Mouse (Mus musculus) spleen, postnatal 10 days (tissue): ENCODE results near the gene Cfap61.

Experiments used
- DNase-seq, 2 experiments: peaks; one replicate each; pipeline ENCODE4 v3.0.0; 2021 to 2022; ENCODE audit warnings: low spot score in 2 of 2

Gene Cfap61

DNA sequence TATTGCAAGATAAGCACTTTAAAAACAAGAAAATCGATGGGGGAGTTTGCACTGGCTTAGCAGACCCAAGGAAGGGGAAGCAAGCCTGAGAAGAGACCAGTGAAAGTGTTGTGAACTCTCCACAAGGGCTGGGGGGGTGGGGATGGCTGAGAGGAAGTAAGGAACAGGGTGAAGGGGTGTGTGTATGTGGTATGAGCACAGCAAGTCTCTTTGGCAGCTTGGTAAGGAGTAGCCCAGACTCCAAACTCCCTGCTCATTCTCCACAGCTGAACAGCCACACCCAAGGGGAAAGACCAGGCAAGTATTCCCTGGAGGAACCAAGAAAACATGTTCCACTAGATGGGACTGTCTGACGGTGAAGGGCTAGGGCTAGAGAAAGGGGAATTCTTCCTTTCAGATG, 76.2 kb downstream of the Cfap61 start:
- no peak for DNase-seq

DNA sequence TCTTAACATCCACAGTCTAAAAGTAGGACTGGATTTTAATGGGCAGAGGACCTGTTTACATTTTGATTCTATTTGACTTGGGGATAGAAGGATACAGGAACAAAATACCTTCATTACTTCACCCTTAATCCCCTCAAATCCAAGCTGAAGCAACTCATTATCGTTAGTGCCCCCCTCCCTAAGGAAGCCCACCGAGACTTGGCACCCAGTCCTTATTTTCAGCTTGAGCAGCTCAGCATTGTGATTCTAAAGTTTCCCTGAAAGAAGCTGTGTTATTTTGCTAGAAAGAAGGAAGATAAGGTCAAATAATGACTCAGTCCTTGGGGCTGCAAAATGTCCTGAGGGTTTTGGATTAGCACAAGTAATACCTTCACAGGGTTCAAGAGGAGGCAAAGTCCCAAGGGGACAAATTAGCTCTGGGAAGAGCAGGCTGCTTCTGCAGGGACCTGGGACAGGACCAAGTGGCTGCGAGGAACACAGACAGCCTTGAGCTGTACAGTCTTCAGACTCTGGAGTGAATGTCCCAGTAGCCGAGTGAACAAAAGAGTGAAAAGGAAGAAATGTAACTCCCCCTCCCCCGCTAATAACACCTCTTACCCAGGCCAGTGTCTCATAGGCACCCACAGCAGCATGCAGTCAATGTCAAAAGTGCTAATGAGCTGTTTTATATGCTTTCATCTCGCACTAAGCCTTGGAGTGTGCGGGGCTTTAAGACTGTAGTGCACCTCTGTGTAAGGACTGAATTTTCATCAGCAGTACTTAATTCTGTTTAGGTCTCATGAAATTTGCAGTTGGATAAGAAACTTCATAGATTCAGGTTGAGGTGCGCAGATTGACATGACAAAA, 81.0 kb downstream of the Cfap61 start:
- no peak for DNase-seq

DNA sequence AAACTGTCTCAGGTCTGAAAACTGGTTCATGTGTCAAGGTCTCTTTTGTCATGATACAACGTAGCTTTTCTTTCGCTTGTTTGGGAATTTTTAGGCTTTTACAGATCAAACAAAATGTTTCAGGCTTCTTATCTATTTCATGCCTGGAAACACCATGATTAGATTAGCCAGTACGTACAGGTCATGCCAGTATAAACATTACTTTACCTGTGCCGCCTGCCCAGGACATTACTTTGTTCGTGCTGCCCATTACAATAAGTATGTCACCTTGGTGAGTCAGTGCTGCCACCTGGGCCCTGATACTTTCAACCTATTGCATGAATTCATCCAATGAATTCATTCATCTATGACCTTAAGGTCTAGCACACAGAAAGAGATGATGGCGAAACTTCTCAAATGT, 88.3 kb downstream of the Cfap61 start:
- DNase-seq = no peak

DNA sequence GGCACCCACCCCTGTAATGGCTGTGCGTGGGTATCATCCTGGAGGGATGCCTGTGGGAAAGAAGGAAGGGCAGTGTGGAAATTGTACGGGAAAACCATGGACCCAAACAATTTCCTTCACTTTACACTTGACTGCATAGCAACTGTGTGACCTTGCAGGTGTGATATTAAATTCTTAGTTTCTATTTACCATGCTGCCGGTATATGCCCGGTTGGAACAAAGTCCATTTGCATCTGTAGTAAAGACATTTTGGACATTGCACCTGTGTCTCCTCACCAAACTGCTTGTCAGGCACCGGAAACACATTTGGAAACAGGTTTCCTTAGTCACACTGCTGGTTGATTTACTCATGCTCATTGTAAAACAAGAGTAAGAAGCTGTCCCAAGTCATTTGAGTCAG, 109.1 kb downstream of the Cfap61 start:
- DNase-seq = no peak

DNA sequence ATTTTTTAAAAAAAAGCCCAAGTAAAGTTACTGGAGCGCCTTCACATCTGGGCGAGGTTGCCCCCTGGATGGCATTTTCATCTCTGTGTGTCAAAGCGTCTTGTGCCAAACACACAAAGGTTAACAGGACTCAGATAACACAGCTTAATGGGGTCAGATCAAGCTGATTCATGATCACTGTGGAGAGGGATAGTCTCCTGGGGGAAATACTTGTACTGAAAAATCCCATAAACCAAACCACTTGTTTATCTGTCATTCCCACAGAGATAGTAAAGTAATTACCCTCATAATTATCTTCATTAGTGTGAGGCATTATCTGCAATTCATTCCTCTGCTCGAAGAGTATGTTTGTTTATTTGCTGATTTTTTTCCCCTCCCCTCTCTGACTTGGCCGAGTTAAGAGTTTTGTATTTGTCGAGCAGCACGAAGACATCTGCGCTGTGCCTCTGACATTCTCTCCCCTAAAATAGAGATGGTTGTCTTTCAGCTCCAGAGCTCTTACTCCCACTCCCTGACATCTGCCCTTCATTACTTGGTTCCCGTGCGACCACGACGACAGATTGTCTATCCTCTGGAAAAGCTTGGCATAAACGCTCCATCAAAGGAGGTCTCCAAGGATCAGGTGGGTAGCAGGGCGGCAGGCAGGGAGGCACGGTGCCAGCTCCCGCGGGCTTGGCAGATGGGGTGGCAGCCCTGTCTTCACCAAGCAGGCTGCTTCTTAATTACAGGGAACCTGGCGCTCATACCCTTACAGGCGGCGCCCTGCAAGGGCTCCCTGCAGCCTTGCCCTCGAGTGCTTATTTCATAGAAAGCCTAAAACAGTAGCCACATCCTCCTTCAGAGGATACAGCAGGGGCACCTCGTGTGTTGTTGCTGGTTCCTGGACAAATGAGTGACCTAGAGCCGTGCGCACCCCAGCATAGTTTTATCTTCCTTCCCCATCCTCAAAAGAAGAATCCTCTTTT, 110.6 kb downstream of the Cfap61 start:
- no peak for DNase-seq

DNA sequence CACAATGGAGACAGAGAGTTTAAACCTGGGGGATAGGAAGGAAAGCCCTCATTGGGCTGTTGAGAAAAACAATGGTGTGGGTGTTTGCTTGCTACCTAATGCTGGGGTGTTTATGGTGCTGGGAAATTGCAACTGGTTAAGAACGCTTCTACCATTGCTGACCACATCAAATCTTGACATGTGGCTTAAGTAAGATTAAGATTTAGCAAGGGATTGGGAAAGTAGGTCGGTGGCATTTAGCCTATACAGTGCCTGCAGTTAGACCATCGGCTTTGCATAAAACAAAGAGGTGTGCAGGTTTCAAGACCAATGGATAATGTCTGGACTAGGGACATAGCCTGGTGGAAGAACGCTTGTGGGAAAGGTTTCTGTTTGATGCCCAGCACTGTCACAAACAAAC, 113.1 kb downstream of the Cfap61 start:
- DNase-seq = no peak

DNA sequence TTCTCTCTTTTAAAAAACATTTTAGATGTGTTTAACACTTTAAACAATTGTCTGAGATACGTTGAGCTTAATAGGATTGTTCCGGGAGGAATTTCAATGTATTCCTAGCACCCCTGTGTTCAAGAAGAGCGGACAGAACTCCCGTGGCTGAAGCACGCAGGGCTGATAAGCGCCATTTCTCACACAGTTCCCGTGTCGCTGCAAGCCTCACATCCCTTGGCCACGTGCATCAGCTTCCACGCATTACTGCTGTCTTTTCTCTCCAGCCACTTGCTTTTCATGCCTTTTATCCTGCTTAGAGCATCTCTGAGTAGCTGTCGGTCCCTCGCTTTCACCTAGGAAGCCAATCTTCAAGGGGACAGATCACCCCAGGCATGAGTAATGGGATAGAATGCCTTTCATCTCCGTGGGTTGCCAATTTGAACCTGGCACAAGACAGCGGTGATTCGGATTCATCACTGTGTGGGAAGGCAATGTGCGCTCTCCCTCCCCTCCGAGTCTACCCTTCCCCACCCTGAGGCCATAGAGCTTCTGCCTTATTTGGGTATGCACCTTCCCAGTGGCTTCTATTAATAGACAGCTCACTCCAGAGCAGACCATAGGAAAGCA, 113.7 kb downstream of the Cfap61 start:
- DNase-seq = no peak

DNA sequence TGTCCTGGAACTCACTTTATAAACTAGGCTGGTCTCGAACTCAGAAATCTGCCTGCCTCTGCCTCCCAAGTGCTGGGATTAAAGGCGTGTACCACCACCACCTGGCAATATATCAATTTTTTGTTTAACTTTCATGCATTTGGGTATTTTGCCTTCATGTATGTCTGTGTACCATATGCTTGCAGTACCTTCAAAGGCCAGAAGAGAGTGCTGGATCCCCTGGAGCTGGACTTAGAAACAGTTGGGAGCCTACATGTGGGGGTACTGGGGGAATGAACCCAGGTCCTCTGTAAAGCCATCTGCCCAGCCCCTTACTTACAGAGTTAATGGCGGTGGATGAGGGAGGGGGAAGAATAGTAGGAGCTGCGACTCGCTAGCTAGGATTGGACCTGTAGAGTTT, 114.8 kb downstream of the Cfap61 start:
- no peak for DNase-seq

DNA sequence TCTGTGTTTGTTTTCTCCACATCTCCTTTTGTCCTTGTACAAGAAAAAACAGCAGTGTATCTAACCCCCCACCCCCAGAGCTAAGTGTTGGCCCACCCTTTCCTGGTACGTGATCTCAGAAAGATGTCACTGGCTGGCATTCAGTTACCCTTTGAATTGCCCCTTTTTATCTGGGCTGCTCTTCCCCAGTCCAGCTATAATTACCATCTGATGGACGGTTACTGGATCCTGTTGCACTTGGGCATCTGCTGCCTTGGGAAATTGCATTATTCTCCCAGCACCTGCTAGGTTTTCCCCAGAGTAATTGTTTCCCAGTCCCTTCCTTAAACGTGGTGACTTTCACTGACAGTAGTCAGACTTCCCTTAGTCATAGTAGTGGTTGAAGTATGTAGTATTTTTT, 115.5 kb downstream of the Cfap61 start:
- no peak for DNase-seq

DNA sequence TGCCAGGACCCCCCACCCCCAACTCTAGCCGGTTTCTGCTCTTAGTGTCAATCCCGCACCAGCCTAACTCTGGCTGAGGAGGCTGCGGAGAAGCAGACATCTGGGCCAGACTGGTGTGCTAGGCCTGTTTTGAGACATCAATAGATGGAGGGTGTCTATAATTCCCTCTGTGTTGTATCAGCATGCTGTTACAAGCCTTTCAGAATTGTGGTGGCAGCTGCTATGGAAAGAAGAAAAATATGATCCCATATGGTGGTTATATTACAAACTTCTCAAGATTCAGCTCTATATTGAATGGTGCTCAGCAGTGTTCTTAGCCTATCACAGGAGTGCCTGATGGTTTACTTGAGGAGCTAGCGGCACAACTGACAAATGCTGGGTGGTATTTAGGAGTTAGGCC, 116.8 kb downstream of the Cfap61 start:
- no peak for DNase-seq

DNA sequence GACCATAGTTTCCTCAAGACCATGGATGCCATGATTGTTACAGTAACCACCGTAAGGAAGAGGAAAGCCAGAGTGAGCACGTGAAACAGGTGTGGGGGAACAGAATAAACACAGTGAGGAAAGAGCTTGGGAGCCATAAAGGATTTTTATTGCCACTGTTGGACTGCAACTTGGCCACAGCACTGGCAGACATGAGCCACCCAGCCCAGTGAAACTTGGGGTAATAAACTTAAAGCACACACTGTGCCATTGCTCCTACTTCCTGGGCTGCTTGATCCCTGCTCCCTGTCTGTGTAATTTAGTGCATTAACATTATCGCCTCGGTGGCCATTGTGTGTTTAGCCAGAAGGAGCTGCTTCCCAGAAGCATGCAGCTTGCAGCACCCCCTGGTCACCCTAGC, 122.5 kb downstream of the Cfap61 start:
- DNase-seq = no peak

DNA sequence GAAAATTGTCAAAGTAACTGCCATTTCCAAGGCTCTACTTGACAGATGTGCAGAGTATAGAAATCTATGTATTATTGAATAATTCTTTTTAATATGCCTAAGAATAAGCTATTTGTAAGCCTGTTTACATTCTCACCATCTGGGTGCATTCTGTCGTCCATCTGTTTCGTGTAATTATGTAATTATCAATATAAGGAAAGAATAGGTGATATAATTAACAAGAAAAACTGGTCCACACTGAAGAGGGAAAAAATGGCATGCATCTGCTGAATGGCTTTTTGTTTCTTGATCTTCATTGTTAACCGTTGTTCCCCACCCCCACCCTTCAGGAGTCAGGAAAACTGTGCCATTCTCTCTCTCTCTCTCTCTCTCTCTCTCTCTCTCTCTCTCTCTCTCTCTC, 124.2 kb downstream of the Cfap61 start:
- no peak for DNase-seq

DNA sequence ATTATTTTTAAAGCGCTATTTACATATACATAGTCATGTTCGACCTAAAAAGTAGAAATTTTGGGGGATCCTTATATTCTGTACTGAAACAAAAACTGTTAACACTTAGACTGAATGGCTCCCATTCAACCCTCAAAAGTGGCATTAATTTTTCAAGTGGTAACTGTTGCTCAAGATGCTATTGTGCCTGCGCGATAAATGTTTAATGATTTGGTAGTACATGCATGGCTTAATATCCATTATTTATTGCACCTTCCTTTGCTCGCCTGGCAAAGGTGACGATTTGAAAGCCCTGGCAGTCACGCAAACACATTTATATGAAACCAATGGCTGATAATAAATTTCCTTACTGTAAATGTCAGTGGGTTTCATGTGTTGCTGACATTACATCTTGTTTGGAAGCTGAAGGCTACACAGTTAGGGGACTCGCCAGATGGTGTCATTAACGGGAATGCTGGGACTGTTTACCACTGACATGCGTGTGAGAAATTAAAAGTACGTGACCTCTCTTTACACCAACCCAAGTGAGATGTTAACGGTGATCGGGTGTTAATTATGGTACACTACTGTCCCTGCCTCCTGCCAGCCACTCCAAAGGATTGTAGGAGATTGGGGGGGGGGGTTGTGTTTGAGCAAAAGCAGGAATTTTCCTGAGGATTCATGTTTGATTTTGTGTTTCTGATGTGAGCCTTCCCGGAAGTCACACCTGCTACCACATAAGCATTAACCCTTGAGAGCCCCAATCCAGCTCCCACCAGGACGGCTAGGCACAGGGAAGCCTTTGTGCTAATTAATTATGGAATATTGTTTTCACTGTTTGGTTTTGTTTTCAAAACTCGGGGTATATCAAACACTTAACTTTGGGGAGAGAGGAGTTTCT, 127.1 kb downstream of the Cfap61 start:
- DNase-seq = no peak

DNA sequence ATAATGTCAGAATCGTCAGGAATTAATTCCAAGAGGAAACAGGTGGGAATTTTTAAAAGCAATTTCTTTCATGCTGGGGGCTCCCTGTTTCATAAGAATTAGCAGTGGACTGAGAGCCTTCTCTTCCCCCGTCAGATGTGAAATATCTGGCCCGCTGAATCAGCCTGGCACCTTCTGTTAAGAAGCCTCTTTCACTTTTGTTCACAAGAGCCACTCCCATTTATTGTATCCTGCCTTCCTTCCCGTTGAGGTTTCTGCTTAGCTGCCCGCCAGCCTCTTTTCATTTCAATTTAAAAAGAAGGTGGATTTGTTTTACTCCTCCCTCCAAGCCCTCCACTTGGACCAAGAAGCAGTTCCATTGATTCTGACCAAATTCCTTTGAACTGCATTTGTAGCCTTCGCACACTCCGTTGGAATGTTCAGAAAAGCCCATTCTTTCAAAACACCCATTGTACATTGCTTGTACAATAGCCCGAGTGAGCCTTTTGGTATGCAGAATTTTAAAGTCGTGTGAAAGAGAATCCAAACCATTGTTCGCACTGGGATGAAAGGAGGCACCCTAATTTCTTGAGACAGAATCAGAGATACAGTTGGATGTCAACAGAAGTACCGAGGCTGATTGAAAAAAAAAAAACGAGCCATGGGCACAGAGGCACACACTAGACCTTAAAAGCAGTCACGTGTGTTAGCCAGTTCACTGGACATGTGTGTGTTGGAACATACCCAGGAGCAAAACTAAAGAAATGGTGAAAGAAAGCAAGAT, 127.9 kb downstream of the Cfap61 start:
- DNase-seq = no peak

DNA sequence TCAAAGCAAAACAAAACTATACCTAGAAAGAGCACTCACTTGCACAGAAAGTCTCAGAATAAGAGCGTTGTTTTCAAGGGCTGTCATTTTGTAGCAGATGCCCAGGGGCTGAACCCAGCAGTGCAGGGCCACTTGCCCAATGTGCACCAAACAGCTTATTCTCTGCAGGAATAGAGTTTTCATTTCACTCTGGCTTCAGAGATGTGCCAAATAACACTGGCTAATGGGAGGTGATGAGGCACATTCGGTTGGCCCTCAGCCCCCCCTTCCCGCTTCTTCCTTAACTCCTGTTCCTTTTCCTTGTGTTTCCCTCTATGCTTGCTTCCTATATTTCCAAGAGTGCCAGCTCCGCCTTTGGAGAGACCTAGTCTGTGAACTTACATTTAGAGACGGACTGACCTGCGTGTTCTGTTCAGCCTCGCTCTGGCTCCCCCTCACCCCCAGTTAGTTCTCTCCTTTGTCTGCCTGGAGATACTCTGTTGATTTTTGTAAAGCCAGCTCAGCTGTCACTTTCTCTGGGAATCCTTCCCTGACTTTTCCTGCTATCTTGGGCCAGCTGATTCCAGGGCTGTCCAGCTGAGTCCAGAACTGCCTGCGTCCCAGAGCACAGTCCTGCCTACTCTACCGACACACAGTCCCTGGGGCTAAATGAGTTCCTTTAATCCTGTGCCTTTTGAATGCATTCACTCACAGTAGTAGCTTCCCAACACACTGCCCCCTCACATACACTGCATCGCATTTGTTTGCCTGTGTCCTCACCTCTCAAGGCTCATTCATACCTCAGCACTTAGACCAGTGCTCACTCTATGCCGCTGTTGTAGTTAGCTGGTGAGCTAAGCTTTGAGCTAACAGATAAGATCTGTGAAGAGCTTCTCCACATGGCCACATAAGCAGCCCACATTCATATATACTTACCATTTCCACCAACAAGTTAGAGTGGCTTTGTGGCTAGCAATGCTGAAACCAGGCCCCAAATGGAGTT, 128.8 kb downstream of the Cfap61 start:
- DNase-seq = no peak

DNA sequence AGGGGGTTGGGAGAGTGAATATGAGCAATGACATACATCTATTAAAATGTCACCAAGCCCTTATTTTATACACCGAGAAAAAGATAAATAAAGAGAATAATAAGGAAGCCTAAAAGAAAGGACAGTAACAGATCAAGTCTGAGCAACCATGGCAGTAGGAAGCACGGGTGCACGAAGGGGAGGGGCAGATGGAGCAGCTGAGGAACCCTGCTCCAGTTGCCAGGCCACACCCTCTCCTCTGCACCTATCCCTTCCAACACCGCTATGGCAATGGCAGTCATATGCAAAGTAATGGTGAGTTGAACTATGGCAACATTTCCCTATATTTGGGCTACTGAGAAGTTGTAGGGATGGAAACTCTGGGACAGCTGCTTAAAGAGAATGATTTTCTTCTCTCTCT, 132.8 kb downstream of the Cfap61 start:
- no peak for DNase-seq

DNA sequence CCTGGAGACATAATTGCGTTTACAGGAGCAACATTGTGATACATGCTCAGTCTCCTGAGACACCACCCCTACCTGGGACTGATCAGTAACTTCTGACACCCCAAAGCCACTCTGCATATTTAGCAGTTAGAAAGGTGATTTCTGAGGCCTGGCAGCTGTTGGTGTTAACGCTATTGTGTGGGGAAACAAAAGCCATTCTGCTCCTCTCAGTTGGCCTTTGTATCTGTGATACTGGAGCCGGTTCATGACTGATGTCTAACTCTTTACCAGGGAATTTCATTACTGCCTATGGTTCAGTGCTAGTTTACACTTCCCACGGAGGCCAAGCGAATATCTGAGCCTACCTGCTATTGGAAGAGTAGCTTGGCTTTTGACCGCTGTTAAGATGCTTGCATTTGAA, 138.7 kb downstream of the Cfap61 start:
- DNase-seq = no peak

DNA sequence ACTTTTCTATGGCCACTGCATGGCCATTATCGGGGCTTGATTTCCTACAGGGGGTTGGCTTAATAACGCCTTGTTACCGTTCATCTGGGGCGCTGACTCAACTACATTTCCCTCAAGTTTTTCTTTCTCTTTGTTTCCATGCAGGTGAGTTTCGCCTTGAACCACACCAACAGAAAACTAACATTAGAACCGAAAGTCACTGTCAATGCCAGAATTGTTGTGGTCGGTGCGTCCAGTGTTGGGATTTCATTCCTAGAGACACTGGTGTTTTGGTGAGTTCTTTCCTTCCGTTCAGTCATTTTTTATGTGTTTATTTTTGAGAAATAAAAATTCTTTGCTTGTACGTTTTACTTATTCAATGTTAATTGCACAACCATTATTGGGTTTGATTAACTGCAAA, 142.5 kb downstream of the Cfap61 start:
- DNase-seq = no peak

DNA sequence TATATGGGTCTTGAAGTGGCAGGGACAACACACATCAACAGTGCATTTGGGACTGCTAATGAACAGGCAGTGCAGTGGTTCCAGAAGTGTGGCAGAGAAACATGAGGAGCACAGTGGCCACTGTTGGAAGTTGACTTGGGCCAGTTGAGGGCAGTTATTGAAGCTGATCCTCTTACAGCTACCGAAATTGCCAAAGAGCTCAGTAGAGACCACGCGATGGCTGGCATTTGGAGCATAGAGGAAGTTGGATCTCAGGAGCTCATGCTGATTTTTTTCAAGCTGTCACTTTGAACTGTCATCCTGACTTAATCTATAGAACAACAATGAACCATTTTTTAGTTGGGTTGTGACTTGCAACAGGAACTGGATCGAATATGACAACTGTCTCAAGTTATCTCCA, 145.7 kb downstream of the Cfap61 start:
- no peak for DNase-seq
